Mouse (Mus musculus) bone marrow macrophage, adult 2 months (primary cell): ENCODE data around the gene Hipk4.

ENCODE experiments used
- CTCF ChIP-seq: IDR thresholded peaks from 2 replicates; pipeline ENCODE4 v1.5.1; 2012; ENCODE audit warnings: low read depth, mild to moderate bottlenecking, low read length, moderate library complexity
- POLR2A ChIP-seq: IDR thresholded peaks from 2 replicates; pipeline ENCODE4 v1.6.1; 2012; ENCODE audit warnings: mild to moderate bottlenecking, low read depth, low read length, borderline replicate concordance

DNA sequence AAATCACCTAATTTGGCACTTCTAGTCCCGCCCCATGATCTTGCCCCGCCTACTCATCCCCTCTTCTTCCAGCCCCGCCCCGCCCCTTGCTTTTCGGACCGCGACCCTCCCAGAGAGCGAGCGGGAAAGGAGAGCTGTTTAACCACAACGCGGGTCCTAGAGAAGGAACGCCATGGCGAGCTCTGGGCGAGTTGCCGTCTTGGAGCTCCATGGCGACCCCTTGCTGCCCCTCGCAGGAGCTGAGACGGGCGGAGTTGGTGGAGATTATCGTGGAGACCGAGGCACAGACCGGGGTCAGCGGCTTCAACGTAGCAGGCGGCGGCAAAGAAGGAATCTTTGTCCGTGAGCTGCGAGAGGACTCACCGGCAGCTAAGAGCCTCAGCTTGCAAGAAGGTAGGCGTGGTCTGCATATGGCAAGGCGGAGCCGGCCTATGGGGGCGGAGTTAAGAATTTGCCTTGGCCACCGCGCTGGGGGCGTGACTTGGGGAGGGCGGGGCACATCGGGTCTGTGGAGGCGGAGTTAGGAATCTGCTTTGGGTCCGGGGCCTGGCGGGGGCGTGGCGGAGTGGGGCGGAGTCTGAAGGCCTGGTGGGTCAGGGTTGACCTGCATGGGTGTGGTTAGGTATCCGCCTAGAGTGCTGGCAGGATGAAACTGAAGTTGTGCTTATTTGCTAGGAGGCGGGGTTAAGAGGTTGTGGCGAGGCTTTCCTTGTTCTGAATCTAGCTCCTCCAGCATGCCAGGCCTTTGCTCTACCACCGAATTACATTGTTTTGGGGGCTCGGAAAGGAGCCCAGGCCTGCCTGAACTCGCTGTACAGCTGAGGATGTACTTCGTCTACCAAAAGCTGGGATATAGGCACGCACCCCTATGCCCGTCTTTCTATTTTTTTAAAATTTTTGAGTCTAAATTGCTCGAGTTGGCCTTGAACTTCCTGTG lies 15.1 kb upstream of the Hipk4 start:
- TF ChIP-seq POLR2A = no peak
- no peak for TF ChIP-seq CTCF
